Mouse (Mus musculus) erythroblast, embryonic 14.5 days (primary cell): Measurements from ENCODE around the gene Hnrnpl.

Experiments used
- GATA1 ChIP-seq: IDR thresholded peaks from 2 replicates; pipeline ENCODE4 v1.6.1; 2012; ENCODE audit warnings: low read length, inconsistent platforms, mixed read lengths
- TAL1 ChIP-seq: IDR thresholded peaks from 3 replicates; pipeline ENCODE4 v1.6.1; 2012; ENCODE audit warnings: low read length, inconsistent platforms, mixed read lengths

GRCm38 (mm10) chr7:28815230-28815629, 6.9 kb downstream of the Hnrnpl start:
- TF ChIP-seq TAL1 (no peak), GATA1 (no peak)
